Mouse (Mus musculus) cerebellum, adult 2 months (tissue): Measurements from ENCODE around the gene Sarnp.

Experiments used
- CTCF ChIP-seq: fragments of 200-500 bp; IDR thresholded peaks from 2 replicates; pipeline ENCODE4 v1.5.1; 2011; ENCODE audit warnings: low read depth, mild to moderate bottlenecking, control low read depth, low read length, moderate library complexity, borderline replicate concordance; ENCODE audit not compliant: insufficient read depth
- POLR2A ChIP-seq: fragments of 200-500 bp; IDR thresholded peaks from 2 replicates; pipeline ENCODE4 v1.6.1; 2011; ENCODE audit warnings: low read length, control low read depth, borderline replicate concordance; ENCODE audit not compliant: insufficient read depth

- TF ChIP-seq CTCF (no peak), POLR2A (no peak)
These were observed 95.1 kb downstream of the Sarnp start for GRCm38 (mm10) chr10:128912268-128912667.
